Mouse (Mus musculus) intestine, embryonic 14.5 days (tissue): ENCODE results near the gene Ascc1. TPM values are rescaled to one million over a fixed set of nuclear protein-coding genes. Genes with fewer than 3 reads are reported as not detected.
"Not testable (repeated sequence)": the region's sequence is repeated elsewhere in the genome, so short reads cannot be mapped to it uniquely, and the experiment has no call there.

Experiments
- ATAC-seq: fragments of 200-750 bp; cut with Nextera tagmentation; replicated peaks from 2 replicates; pipeline ENCODE4 v1.8.0; 2017; ENCODE audit warnings: low read depth, moderate number of reproducible peaks, moderate TSS enrichment, moderate library complexity; ENCODE audit not compliant: low FRiP score, low TSS enrichment
- DNase-seq: peaks from one replicate; pipeline ENCODE4 v3.0.0-alpha.2; 2018; ENCODE audit warnings: low spot score
- H3K27ac ChIP-seq: fragments of 300-500 bp; sonication (generic); 2 replicates; pipeline ENCODE4 v1.5.1; 2014; ENCODE audit warnings: low read depth, mild to moderate bottlenecking, control low read depth
- H3K27me3 ChIP-seq: fragments of 300-500 bp; sonication (generic); replicated peaks from 2 replicates; pipeline ENCODE4 v1.6.1; 2014; ENCODE audit warnings: low read length, control low read depth; ENCODE audit not compliant: control insufficient read depth, insufficient read depth
- H3K36me3 ChIP-seq: fragments of 300-500 bp; sonication (generic); 2 replicates; pipeline ENCODE4 v1.6.1; 2014; ENCODE audit warnings: low read length, control low read depth; ENCODE audit not compliant: control insufficient read depth, insufficient read depth
- H3K4me1 ChIP-seq: fragments of 300-500 bp; sonication (generic); replicated peaks from 2 replicates; pipeline ENCODE4 v1.6.1; 2014; ENCODE audit warnings: low read length, control low read depth, mixed read lengths; ENCODE audit not compliant: control insufficient read depth, insufficient read depth
- H3K4me2 ChIP-seq: fragments of 300-500 bp; sonication (generic); 2 replicates; pipeline ENCODE4 v1.6.1; 2014; ENCODE audit warnings: low read length
- H3K4me3 ChIP-seq: fragments of 300-500 bp; sonication (generic); 2 replicates; pipeline ENCODE4 v1.5.1; 2014; ENCODE audit warnings: low read depth, low read length, control low read depth, mixed read lengths
- H3K9ac ChIP-seq: fragments of 300-500 bp; sonication (generic); 2 replicates; pipeline ENCODE4 v1.6.1; 2014; ENCODE audit warnings: mild to moderate bottlenecking, low read length
- H3K9me3 ChIP-seq: fragments of 300-500 bp; sonication (generic); 2 replicates; pipeline ENCODE4 v1.6.1; 2016; ENCODE audit warnings: low read length, control low read depth; ENCODE audit not compliant: control insufficient read depth
- WGBS: fragments of 180-500 bp; shearing (Covaris S2); extraction: QIAGEN DNeasy Blood & Tissue Kit; methylation state at CpG from one replicate; pipeline ENCODE4 v1.1.7; 2014; 5-methylcytosine and 5-hydroxymethylcytosine counted together
- polyA plus RNA-seq: library from polyadenylated mRNA; unstranded; fragments of >200 nt; fragmentation: Nextera tagmentation; extraction: Ambion mirVana; gene quantifications from 2 replicates; pipeline ENCODE4 v1.2.1, GENCODE M21; 2014

The Ascc1 gene
- polyA plus RNA-seq, 1 experiment from 2014 or later: 48.2 TPM

- DNase-seq: no peak
- no peak for ATAC-seq
- WGBS: 95% methylated on average over 6 of the region's 6 CpGs
- Histone ChIP-seq H3K27me3 (no peaks in the 10 kb centered on the region), H3K4me2 (no peak overlapping the region), H3K9me3 (no peaks in the 10 kb centered on the region), H3K36me3 (peaks cover 35% of the 10 kb centered on the region), H3K4me3 (no peak overlapping the region), H3K9ac (no peak overlapping the region), H3K27ac (no peak overlapping the region), H3K4me1 (no peaks in the 10 kb centered on the region)
Observed at GRCm38 (mm10) chr10:59995889-59996288, 6.7 kb upstream of the Ascc1 start.

DNA sequence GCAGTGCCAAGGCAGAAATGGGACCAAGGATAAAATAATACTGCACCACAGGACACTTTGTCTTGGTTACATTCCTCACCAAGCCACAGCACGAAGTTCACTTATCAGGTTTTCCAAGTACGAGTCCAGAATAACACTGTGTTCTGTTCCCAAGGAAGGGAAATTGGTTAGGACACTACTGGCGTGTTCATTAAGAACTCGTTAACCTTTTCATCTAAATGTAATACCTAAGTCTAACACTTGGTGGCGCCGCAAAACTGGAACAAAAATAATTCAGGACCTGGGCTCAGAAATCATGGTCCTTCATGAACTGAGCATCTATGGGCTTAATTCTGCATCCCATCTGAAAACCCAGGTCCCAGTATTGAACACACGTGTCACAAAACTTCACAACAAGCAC lies 5.0 kb upstream of the Ascc1 start:
- Histone ChIP-seq H3K27ac (no peak overlapping the region), H3K4me2 (no peak overlapping the region), H3K4me3 (no peak overlapping the region), H3K9ac (no peak overlapping the region), H3K27me3 (no peaks in the 10 kb centered on the region), H3K4me1 (peaks cover 9% of the 10 kb centered on the region; the same call in 1 of the 2 replicates), H3K9me3 (no peaks in the 10 kb centered on the region), H3K36me3 (peaks cover 34% of the 10 kb centered on the region)
- WGBS: 25% methylated on average over 7 of the region's 7 CpGs
- ATAC-seq: no peak
- DNase-seq: no peak

GRCm38 (mm10) chr10:59999057-59999456 lies 3.5 kb upstream of the Ascc1 start:
- DNase-seq (no peak), ATAC-seq (no peak)

GRCm38 (mm10) chr10:60001663-60002062 lies 942 bp upstream of the Ascc1 start:
- H3K9ac ChIP-seq, DNase-seq, H3K9me3 ChIP-seq, ATAC-seq, H3K27me3 ChIP-seq, H3K36me3 ChIP-seq, H3K27ac ChIP-seq: not testable (repeated sequence)
- H3K4me1 ChIP-seq: peaks cover 15% of the 10 kb centered on the region
- peak overlapping the region; percentile 62; the same call in 1 of the 2 replicates for H3K4me3 ChIP-seq
- H3K4me2 ChIP-seq: peak overlapping the region; percentile 88
- 78% methylated on average over 8 of the region's 8 CpGs for WGBS

More at GRCm38 (mm10) chr10:59999057-59999456, 3.5 kb upstream of the Ascc1 start:
- Histone ChIP-seq H3K27me3 (no peaks in the 10 kb centered on the region), H3K36me3 (peaks cover 27% of the 10 kb centered on the region), H3K4me1 (peaks cover 14% of the 10 kb centered on the region), H3K27ac (no peak overlapping the region), H3K9ac (no peak overlapping the region), H3K4me3 (no peak overlapping the region), H3K9me3 (no peaks in the 10 kb centered on the region), H3K4me2 (no peak overlapping the region)
- 92% methylated on average over 3 of the region's 3 CpGs for WGBS

DNA sequence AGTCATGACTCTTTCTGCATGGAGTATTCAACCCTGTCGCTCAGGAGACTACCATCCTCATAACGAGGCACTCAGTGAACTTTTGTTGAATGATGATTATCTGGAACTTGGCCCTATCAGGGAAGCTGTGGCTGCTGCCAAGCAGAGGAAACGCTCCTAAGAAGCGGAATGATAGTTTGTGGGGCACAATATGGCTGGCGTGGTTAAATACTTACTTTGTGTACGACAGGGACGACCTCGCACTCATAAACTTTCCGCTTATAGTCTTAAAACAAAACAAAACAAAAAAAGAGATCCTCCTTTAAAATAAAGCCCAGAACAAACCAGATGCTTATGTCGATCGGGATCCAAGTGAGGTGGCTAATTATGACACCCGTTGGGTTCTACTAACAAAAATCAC lies 402 bp upstream of the Ascc1 start:
- Histone ChIP-seq H3K27me3 (no peaks in the 10 kb centered on the region), H3K4me2 (peak overlapping the region; percentile 88), H3K36me3 (peaks cover 7% of the 10 kb centered on the region; the same call in 1 of the 2 replicates), H3K4me3 (peak overlapping the region; percentile 62), H3K9ac (peak overlapping the region; percentile 46), H3K4me1 (peaks cover 15% of the 10 kb centered on the region), H3K27ac (peak overlapping the region; percentile 93), H3K9me3 (no peaks in the 10 kb centered on the region)
- ATAC-seq (no peak), DNase-seq (no peak)
- WGBS: 2% methylated on average over 12 of the region's 12 CpGs

- peak overlapping the region; percentile 93 for H3K27ac ChIP-seq
- WGBS: under 1% methylated on average over 21 of the region's 21 CpGs
Observed at GRCm38 (mm10) chr10:60003213-60003752, 678 bp downstream of the Ascc1 start.

DNA sequence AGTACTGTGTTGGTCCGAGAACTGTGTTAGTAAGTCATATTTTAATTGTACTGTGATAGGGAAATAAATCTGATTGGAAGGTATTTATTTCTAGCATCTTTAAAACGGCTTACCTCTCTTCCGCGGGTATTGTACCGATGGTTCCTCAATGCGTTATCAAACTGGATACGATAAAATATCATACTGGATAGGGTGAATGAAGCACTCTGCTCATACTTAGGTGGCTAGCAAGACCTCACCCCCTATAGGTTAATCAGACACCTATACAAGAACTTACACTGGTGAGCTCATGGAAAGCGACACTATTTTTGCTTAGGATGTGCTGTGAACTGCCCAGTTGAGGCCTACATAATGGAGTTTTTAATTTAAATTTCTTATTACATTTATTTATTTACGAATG lies 1.2 kb downstream of the Ascc1 start:
- peak overlapping the region; percentile 62 for H3K4me3 ChIP-seq
- H3K9ac ChIP-seq: peak overlapping the region; percentile 46
- H3K4me2 ChIP-seq: peak overlapping the region; percentile 88
- H3K4me1 ChIP-seq: peaks cover 15% of the 10 kb centered on the region
- no peak for DNase-seq
- H3K27ac ChIP-seq: peak overlapping the region; percentile 93
- H3K9me3 ChIP-seq: no peaks in the 10 kb centered on the region
- peaks cover 19% of the 10 kb centered on the region for H3K36me3 ChIP-seq
- WGBS: 74% methylated on average over 9 of the region's 9 CpGs
- no peak for ATAC-seq
- H3K27me3 ChIP-seq: no peaks in the 10 kb centered on the region

More at GRCm38 (mm10) chr10:60003213-60003752, 678 bp downstream of the Ascc1 start:
- Histone ChIP-seq H3K36me3 (peaks cover 15% of the 10 kb centered on the region), H3K4me2 (peak overlapping the region; percentile 88), H3K9ac (peak overlapping the region; percentile 46), H3K4me1 (peaks cover 15% of the 10 kb centered on the region), H3K27me3 (no peaks in the 10 kb centered on the region), H3K4me3 (peak overlapping the region; percentile 62), H3K9me3 (no peaks in the 10 kb centered on the region)
- ATAC-seq: no peak; the same call in none of the 2 replicates
- no peak for DNase-seq

DNA sequence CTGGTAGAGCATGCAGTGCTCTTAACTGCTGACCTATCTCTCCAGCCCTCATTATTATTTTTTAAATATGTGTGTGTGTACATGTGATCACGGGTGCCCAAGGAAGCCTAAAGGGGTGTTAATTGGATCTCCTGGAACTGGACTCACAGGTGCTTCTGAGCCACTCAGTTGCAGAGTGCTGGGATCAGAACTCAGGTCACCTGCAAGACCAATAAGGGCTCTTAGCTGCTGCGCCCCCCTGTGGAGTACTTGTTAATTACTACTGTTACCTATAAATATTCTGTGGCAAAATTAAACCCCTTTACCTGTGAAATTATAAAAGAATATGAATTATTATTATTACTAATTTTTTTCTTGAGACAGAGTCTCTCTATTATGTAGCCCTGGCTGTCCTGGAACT lies 2.7 kb downstream of the Ascc1 start:
- Histone ChIP-seq H3K36me3 (peaks cover 17% of the 10 kb centered on the region), H3K4me3 (no peak overlapping the region), H3K9me3 (no peaks in the 10 kb centered on the region), H3K9ac (no peak overlapping the region), H3K4me1 (peaks cover 15% of the 10 kb centered on the region), H3K27ac (no peak overlapping the region), H3K27me3 (no peaks in the 10 kb centered on the region), H3K4me2 (no peak overlapping the region)
- 57% methylated on average over 2 of the region's 2 CpGs for WGBS
- DNase-seq (no peak), ATAC-seq (no peak)

GRCm38 (mm10) chr10:60009115-60009514 lies 6.5 kb downstream of the Ascc1 start:
- DNase-seq: no peak
- 58% methylated on average over 3 of the region's 3 CpGs for WGBS
- Histone ChIP-seq H3K9ac (no peak overlapping the region), H3K4me2 (no peak overlapping the region), H3K4me3 (no peak overlapping the region), H3K9me3 (no peaks in the 10 kb centered on the region), H3K36me3 (peaks cover 26% of the 10 kb centered on the region), H3K4me1 (peaks cover under 1% of the 10 kb centered on the region; the same call in 1 of the 2 replicates), H3K27me3 (no peaks in the 10 kb centered on the region), H3K27ac (no peak overlapping the region)
- no peak for ATAC-seq
